In genomic region chr11:12000293-12000910, GRCm38 (mm10) we compare ENCODE assay signal across 17 mouse cellular contexts. TPM values are rescaled to one million over a fixed set of nuclear protein-coding genes. Genes with fewer than 3 reads are reported as not detected.
"Had no signal": no experiment of that assay in that cellular context is flagged by ENCODE, and none has a peak within 500 bp of the region (broad histone marks: within the 10 kb centered on the region; RNA-seq: fewer than 3 reads in every experiment).

No protein-coding gene starts in this region.

- H3K4me3 ChIP-seq: left cerebral cortex, adult 2 months; limb, embryonic 10.5 days; liver, embryonic 15.5 days; megakaryocyte, embryonic 14.5 days; midbrain, embryonic 15.5 days; neural tube, embryonic 12.5 days had no signal

- ATAC-seq: midbrain, embryonic 15.5 days had no signal

- H3K4me2 ChIP-seq: liver, embryonic 11.5 days; liver, embryonic 15.5 days; midbrain, embryonic 11.5 days; midbrain, embryonic 15.5 days; neural tube, embryonic 12.5 days had no signal

- H3K27me3 ChIP-seq: liver, embryonic 15.5 days; megakaryocyte, embryonic 14.5 days; midbrain, embryonic 15.5 days; neural tube, embryonic 12.5 days had no signal

- H3K4me1 ChIP-seq: limb, embryonic 10.5 days; liver, embryonic 15.5 days; megakaryocyte, embryonic 14.5 days; midbrain, embryonic 15.5 days; neural tube, embryonic 12.5 days had no signal

- H3K27ac ChIP-seq: left cerebral cortex, adult 2 months; limb, embryonic 10.5 days; liver, embryonic 15.5 days; macrophage; midbrain, embryonic 15.5 days; neural tube, embryonic 12.5 days had no signal

- H3K9me3 ChIP-seq: limb, embryonic 10.5 days; liver, embryonic 15.5 days; midbrain, embryonic 15.5 days; neural tube, embryonic 12.5 days had no signal

- DNase-seq: kidney, postnatal 25 days; lung, adult 2 months; lung, postnatal 10 days; spleen, adult 18-20 months; thymus, adult 18-20 months; thymus, postnatal 14 days had no signal

- H3K9ac ChIP-seq: liver, embryonic 15.5 days; midbrain, embryonic 15.5 days; neural tube, embryonic 12.5 days had no signal

- H3K36me3 ChIP-seq: liver, embryonic 15.5 days; midbrain, embryonic 15.5 days; neural tube, embryonic 12.5 days had no signal

RNA-seq across cellular contexts. Expression of gene Grb10, which starts 38.1 kb away (rescaled TPM):
- total RNA-seq: monocyte, adult 5-6 weeks; neutrophil, adult 5-6 weeks had no signal
- polyA plus RNA-seq: macrophage had no signal
